Mouse (Mus musculus) yolk sac, embryonic 10.5 days (tissue): Measurements from ENCODE around the gene Rgp1.

Experiments used
- DNase-seq: peaks from one replicate; pipeline ENCODE4 v3.0.0-alpha.2; 2017; ENCODE audit warnings: low spot score

Gene Rgp1

DNA sequence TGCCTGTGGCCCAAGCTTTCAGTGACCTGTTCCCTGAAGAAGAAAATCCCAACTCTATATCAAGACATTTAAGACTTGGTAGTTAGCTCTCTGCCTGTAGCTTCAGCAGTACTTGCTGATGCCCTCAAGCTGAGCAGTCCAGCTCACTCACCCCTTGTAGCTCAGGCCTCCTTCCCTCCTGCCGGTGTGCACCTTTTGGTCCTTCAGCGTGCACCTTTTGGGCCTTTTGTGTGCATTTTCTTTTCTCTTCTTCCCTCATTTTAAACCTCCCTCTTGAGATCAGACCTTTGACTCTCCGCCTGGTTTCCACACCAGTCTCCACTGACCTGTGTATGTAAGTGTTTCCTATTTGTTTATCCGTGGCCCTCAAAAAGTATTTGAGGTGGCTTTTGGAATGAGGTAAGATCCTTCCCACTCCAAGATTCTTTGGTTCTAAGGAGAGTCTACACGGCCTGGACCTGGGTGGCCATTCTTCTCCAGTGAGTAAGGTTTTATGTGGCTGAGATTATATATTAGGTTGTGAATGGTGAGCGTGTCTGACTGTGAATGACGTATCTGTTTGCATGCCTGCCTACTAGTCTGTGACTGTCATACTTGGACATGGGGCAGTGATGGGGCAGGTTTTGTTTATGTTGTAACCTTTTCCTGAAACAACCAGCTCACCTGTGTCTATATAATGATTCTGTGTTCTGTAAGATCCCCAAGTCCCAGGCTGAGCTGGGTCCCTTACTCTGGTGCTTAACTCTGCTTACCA lies 56.3 kb downstream of the Rgp1 start:
- no peak for DNase-seq

- DNase-seq: no peak
Measured at GRCm38 (mm10) chr4:43636751-43637150, 58.2 kb downstream of the Rgp1 start.
